Mouse (Mus musculus) cerebellum, postnatal 36 days (tissue): ENCODE measurements around the gene Gm20388.

Source experiments
- DNase-seq, 2 experiments: peaks; one replicate each; pipeline ENCODE4 v3.0.0; 2021 to 2022; ENCODE audit warnings: mixed read lengths in 2 of 2

Gm20388 gene

GRCm38 (mm10) chr8:120947240-120947639 lies 1036.6 kb downstream of the Gm20388 start:
- DNase-seq = no peak

- DNase-seq = no peak
Observed at GRCm38 (mm10) chr8:120948050-120948595, 1037.5 kb downstream of the Gm20388 start.

GRCm38 (mm10) chr8:120948620-120949491 lies 1038.2 kb downstream of the Gm20388 start:
- DNase-seq = no peak

- no peak for DNase-seq
Observed at GRCm38 (mm10) chr8:120950674-120951218, 1040.1 kb downstream of the Gm20388 start.

- DNase-seq = no peak
Observed at GRCm38 (mm10) chr8:120959470-120959891, 1048.8 kb downstream of the Gm20388 start.

GRCm38 (mm10) chr8:120962606-120963380 lies 1052.2 kb downstream of the Gm20388 start:
- DNase-seq = no peak

- DNase-seq = no peak
Observed at GRCm38 (mm10) chr8:120966557-120966956, 1055.9 kb downstream of the Gm20388 start.

- DNase-seq = no peak
Observed at GRCm38 (mm10) chr8:120968308-120968707, 1057.7 kb downstream of the Gm20388 start.

- DNase-seq = peak; percentile 49 to 57
Observed at GRCm38 (mm10) chr8:120970346-120970745, 1059.7 kb downstream of the Gm20388 start.

GRCm38 (mm10) chr8:120971691-120972469 lies 1061.2 kb downstream of the Gm20388 start:
- peak; percentile 13 to 24 for DNase-seq

GRCm38 (mm10) chr8:120973046-120973445 lies 1062.4 kb downstream of the Gm20388 start:
- peak in 1 of 2 experiments; percentile 6 for DNase-seq

- DNase-seq = no peak
Observed at GRCm38 (mm10) chr8:120977131-120977530, 1066.5 kb downstream of the Gm20388 start.

GRCm38 (mm10) chr8:120979210-120979609 lies 1068.6 kb downstream of the Gm20388 start:
- DNase-seq = no peak

- DNase-seq = no peak
Observed at GRCm38 (mm10) chr8:120980948-120981347, 1070.3 kb downstream of the Gm20388 start.

GRCm38 (mm10) chr8:120984888-120985287 lies 1074.2 kb downstream of the Gm20388 start:
- DNase-seq = no peak

GRCm38 (mm10) chr8:120986022-120986421 lies 1075.4 kb downstream of the Gm20388 start:
- no peak for DNase-seq

GRCm38 (mm10) chr8:120993738-120994137 lies 1083.1 kb downstream of the Gm20388 start:
- no peak for DNase-seq

GRCm38 (mm10) chr8:120995424-120995823 lies 1084.8 kb downstream of the Gm20388 start:
- DNase-seq = no peak

GRCm38 (mm10) chr8:120996905-120997581 lies 1086.4 kb downstream of the Gm20388 start:
- peak in 1 of 2 experiments; percentile 4 for DNase-seq

- DNase-seq = no peak
Observed at GRCm38 (mm10) chr8:120997926-120998325, 1087.3 kb downstream of the Gm20388 start.

GRCm38 (mm10) chr8:120998966-120999365 lies 1088.3 kb downstream of the Gm20388 start:
- DNase-seq = no peak

GRCm38 (mm10) chr8:121001951-121002350 lies 1091.3 kb downstream of the Gm20388 start:
- no peak for DNase-seq
